Mouse (Mus musculus) intestine, embryonic 16.5 days (tissue): ENCODE results near the gene Uimc1. TPM values are rescaled to one million over a fixed set of nuclear protein-coding genes. Genes with fewer than 3 reads are reported as not detected.

ENCODE experiments used
- ATAC-seq: fragments of 200-750 bp; cut with Nextera tagmentation; 2 replicates; pipeline ENCODE4 v1.8.0; 2017; ENCODE audit warnings: moderate TSS enrichment, moderate library complexity
- H3K27ac ChIP-seq: fragments of 300-500 bp; sonication (generic); 2 replicates; pipeline ENCODE4 v1.5.1; 2014; ENCODE audit warnings: mild to moderate bottlenecking, low read length
- H3K27me3 ChIP-seq: fragments of 300-500 bp; sonication (generic); replicated peaks from 2 replicates; pipeline ENCODE4 v1.6.1; 2014; ENCODE audit warnings: low read length, control low read depth, mixed read lengths; ENCODE audit not compliant: control insufficient read depth, insufficient read depth
- H3K36me3 ChIP-seq: fragments of 300-500 bp; sonication (generic); 2 replicates; pipeline ENCODE4 v1.6.1; 2014; ENCODE audit warnings: low read length, control low read depth; ENCODE audit not compliant: control insufficient read depth, insufficient read depth
- H3K4me1 ChIP-seq: fragments of 300-500 bp; sonication (generic); 2 replicates; pipeline ENCODE4 v1.6.1; 2014; ENCODE audit warnings: low read length, control low read depth, mixed read lengths; ENCODE audit not compliant: control insufficient read depth, insufficient read depth
- H3K4me2 ChIP-seq: fragments of 300-500 bp; sonication (generic); 2 replicates; pipeline ENCODE4 v1.6.1; 2014; ENCODE audit warnings: low read depth, low read length, control low read depth
- H3K4me3 ChIP-seq: fragments of 300-500 bp; sonication (generic); 2 replicates; pipeline ENCODE4 v1.5.1; 2014; ENCODE audit warnings: mild to moderate bottlenecking, low read length
- H3K9ac ChIP-seq: fragments of 300-500 bp; sonication (generic); 2 replicates; pipeline ENCODE4 v1.6.1; 2014; ENCODE audit warnings: low read depth, low read length
- H3K9me3 ChIP-seq: fragments of 300-500 bp; sonication (generic); 2 replicates; pipeline ENCODE4 v1.6.1; 2016; ENCODE audit warnings: low read length, control low read depth; ENCODE audit not compliant: control insufficient read depth
- WGBS: fragments of 180-500 bp; shearing (Covaris S2); extraction: QIAGEN DNeasy Blood & Tissue Kit; methylation state at CpG from one replicate; pipeline ENCODE4 v1.1.7; 2014; 5-methylcytosine and 5-hydroxymethylcytosine counted together
- polyA plus RNA-seq: library from polyadenylated mRNA; unstranded; fragments of >200 nt; fragmentation: Nextera tagmentation; extraction: Ambion mirVana; gene quantifications from 2 replicates; pipeline ENCODE4 v1.2.1, GENCODE M21; 2015

Uimc1 gene
- polyA plus RNA-seq, 1 experiment from 2014 or later, result 20.8 TPM

DNA sequence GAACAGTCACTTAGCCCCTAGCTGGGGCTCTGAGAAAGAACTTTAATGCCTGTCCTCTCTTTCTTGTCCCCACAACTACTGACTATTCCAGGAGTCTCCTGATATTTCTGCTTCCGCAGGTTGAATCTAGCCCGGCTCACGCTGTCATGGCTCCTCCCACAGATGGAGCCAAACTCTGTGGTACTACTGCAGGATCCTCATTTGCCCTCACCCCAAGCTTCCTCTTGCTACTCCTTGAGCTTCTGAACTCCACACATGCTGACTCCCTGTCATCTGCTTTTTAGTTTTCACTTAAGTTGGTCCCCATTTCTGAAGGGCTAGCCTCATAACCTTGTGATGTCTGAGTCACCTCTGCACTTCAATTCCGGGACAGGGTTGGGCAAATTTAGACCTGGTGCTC is 80.0 kb downstream of the Uimc1 start:
- Histone ChIP-seq H3K4me1 (0 out of 2 replicates have a peak, but pooled peaks cover 6% of the 10 kb centered on the region), H3K4me2 (no peak overlapping the region), H3K36me3 (no peaks in the 10 kb centered on the region), H3K9ac (no peak overlapping the region), H3K9me3 (no peaks in the 10 kb centered on the region), H3K4me3 (no peak overlapping the region), H3K27me3 (no peaks in the 10 kb centered on the region), H3K27ac (no peak overlapping the region)
- WGBS, result 86% methylated on average over 4 of the region's 4 CpGs
- no peak for ATAC-seq

DNA sequence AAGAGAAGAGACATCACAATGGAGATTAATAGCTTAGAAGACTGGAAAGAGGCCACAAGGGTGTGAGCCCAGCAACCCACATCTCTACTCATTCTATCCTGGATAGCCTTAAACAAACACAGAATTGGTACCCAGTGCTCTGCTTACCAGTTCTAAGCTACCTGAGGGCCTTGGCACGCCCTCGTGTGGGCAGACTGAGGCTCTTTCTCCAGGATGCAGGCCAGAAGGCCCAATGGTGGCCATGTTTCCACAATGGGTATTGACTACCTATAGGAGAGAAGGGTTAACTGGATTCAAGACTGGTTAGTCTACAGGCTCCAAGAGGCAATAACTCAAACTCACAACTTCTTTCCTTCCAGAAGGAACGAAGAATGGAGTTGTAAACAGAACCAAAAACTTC is 80.9 kb downstream of the Uimc1 start:
- Histone ChIP-seq H3K9me3 (no peaks in the 10 kb centered on the region), H3K27ac (no peak overlapping the region), H3K4me1 (0 out of 2 replicates have a peak, but pooled peaks cover 6% of the 10 kb centered on the region), H3K4me3 (no peak overlapping the region), H3K36me3 (no peaks in the 10 kb centered on the region), H3K4me2 (no peak overlapping the region), H3K9ac (no peak overlapping the region), H3K27me3 (no peaks in the 10 kb centered on the region)
- 58% methylated on average over 3 of the region's 3 CpGs for WGBS
- ATAC-seq, result no peak

DNA sequence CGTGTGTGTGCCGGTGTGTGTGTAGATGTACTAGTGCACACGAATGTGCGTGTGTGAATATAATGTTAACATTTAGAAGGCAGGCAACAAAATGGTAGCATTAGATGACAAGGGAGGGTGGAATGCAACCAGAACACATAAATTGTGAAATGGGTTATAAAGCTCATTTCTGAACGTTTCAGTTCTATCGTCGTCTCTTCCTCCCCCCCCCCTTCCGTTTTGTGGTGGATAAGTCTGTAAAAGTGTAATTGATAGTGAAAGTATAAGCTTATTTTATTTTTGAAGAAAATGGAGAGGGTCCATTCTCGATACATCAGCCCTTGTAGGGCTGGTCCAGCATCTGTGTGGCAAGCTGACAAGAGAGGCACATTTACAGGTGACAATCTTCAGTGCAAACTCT is 81.4 kb downstream of the Uimc1 start:
- no peak overlapping the region for H3K27ac ChIP-seq
- H3K9ac ChIP-seq, result no peak overlapping the region
- no peak overlapping the region for H3K4me3 ChIP-seq
- H3K4me1 ChIP-seq, result 0 out of 2 replicates have a peak, but pooled peaks cover 6% of the 10 kb centered on the region
- no peak overlapping the region for H3K4me2 ChIP-seq
- no peak for ATAC-seq
- no peaks in the 10 kb centered on the region for H3K36me3 ChIP-seq
- H3K27me3 ChIP-seq, result no peaks in the 10 kb centered on the region
- WGBS, result 84% methylated on average over 9 of the region's 9 CpGs
- H3K9me3 ChIP-seq, result no peaks in the 10 kb centered on the region

DNA sequence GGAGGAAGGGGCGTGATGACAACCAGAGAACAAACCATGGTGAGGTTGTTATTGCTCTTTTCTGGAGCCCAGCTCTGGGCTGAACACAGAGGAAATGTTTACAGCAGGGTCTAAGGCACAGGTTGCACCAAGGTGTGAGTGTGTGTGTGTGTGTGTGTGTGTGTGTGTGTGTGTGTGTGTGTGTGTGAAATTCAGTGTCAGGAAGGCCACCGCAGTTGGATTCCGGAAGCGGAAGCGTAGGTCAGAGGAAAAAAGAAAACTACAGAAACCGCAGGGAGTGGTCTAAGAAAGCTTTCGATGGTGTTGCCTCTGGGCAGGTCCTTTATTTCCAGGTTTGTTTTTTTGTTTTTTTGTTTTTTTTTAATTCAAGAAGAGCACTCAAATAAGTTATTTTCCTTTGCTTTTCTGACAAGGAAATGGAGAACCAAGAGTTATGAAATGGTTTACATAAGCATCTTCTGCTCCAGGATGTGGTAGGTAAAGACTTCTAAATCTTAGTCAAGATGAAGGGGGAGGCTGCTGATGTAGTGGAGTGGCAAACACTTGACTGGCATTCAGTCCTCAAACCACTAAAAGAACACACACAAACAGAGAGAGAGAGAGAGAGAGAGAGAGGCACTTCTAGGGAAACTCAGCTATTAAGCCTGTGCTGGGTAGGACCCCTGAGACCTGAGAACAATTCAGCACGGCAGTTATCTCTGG is 82.1 kb downstream of the Uimc1 start:
- Histone ChIP-seq H3K4me3 (no peak overlapping the region), H3K9ac (no peak overlapping the region), H3K27me3 (no peaks in the 10 kb centered on the region), H3K4me2 (no peak overlapping the region), H3K36me3 (no peaks in the 10 kb centered on the region), H3K9me3 (no peaks in the 10 kb centered on the region), H3K27ac (no peak overlapping the region), H3K4me1 (0 out of 2 replicates have a peak, but pooled peaks cover 5% of the 10 kb centered on the region)
- WGBS, result 81% methylated on average over 8 of the region's 8 CpGs
- ATAC-seq, result no peak

DNA sequence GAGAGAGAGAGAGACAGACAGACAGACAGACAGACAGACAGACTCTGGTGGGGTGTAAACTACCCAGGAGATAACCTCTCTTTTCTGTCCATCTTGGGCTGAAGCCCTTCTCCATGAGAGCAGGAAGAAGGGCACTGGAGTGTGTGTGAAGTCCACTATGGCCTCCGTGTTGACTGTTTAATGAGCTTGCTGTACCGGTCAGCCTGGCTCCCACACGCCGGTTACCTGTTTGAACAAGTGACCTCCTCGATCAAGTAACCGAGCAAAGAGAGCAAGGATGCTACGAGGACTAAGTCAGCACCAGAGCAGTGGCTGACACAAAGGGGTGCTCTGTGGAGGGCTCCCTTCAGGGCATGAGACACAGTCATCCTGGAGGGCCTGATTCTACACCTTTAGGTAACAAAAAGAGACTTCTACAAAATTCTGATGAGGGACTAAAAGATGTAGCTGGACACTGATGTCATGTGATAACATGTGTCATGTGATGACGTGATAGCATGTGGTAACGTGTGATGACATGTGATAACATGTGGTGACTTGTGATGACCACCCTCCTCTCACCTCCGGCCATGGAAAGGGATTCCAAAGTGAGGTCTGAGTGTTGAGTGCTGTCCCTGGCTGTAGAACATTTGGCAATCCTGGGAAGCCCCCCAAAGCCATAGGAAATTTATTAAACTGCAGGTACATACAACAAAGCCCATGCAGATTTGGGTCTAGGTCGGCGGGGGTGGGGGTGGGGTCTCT is 82.8 kb downstream of the Uimc1 start:
- Histone ChIP-seq H3K36me3 (no peaks in the 10 kb centered on the region), H3K4me2 (no peak overlapping the region), H3K27ac (no peak overlapping the region), H3K27me3 (no peaks in the 10 kb centered on the region), H3K4me3 (no peak overlapping the region), H3K9me3 (no peaks in the 10 kb centered on the region), H3K9ac (no peak overlapping the region), H3K4me1 (no peaks in the 10 kb centered on the region)
- no peak for ATAC-seq
- 80% methylated on average over 12 of the region's 12 CpGs for WGBS

DNA sequence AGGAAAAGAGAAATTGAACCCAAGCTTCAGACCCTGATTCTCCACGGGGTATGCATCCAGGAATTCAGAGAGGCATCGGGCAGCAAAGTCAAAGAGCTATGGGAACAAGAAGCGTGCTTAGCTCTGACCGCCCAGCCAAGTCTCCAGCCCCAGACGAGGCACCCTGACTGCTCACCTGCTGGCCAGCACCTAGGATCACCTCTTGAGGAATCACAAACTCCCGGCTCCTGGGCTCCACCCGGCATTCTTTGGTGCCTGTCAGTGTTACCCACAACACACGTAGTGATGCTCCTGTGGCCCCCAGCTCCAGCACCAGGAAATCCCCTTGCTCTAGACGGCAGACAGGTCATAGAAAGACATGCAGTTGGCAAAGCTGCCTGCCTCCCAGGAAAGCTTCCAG is 85.6 kb downstream of the Uimc1 start:
- no peak overlapping the region for H3K9ac ChIP-seq
- no peak overlapping the region for H3K4me3 ChIP-seq
- H3K36me3 ChIP-seq, result no peaks in the 10 kb centered on the region
- no peak for ATAC-seq
- no peaks in the 10 kb centered on the region for H3K27me3 ChIP-seq
- 63% methylated on average over 9 of the region's 9 CpGs for WGBS
- no peak overlapping the region for H3K27ac ChIP-seq
- H3K9me3 ChIP-seq, result no peaks in the 10 kb centered on the region
- no peak overlapping the region for H3K4me2 ChIP-seq
- H3K4me1 ChIP-seq, result no peaks in the 10 kb centered on the region

DNA sequence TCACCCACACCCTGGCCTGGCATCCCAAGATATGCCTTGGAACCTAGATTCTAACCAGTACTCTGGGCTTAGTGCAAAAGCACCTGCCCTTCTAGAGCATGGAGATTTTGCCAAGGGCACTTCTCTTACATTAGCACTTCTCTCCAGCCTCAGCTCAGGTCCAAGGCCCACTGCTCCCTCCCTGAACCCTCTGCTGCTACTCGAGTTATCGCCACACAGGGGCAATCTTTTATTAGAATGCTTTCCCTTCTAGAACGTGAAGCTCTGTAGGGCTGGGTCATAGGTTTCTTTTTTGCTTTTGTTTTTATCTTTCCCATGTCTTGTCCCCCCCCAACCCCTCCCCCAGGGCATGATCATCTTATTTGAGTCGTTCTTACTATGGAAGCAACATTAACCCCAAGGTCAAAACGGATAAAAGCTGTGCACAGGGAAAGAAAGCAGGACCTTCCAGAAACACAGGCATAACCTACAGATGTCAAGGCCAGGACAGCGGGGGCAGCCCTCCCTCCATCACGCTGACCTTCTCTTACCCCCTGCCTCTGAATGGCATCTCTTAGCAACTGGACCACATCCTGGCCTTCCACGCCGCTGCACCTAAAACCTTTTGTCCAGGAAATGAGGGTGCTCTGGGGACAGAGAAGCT is 86.3 kb downstream of the Uimc1 start:
- Histone ChIP-seq H3K9me3 (no peaks in the 10 kb centered on the region), H3K27me3 (no peaks in the 10 kb centered on the region), H3K27ac (no peak overlapping the region), H3K4me1 (no peaks in the 10 kb centered on the region), H3K9ac (no peak overlapping the region), H3K36me3 (no peaks in the 10 kb centered on the region), H3K4me2 (no peak overlapping the region), H3K4me3 (no peak overlapping the region)
- no peak for ATAC-seq
- 21% methylated on average over 9 of the region's 9 CpGs for WGBS

DNA sequence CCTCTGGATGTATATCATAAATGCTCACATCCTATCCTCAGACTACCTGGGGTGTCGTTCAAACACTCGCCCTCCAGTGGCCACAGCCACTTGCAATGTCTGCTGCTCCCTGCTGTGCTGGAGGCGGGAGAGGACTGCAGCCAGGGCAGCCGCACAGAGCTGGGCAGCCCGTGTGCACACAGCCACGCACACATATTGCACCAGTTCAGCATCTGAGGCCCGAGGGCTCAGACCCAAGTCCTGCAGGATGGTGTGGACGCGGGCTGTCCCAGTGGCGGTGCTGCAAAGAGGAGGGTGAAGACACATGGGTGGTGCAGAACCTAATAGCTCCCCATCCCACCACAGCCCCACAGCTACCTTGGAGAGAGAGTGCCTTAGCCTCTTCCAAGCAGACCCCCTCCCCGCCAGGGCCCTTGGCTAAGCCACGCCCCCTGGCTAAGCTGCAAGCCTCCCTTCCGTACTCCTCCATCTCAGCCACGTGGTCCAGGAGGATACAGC is 88.1 kb downstream of the Uimc1 start:
- no peak for ATAC-seq
- no peak overlapping the region for H3K27ac ChIP-seq
- 3% methylated on average over 14 of the region's 14 CpGs for WGBS

DNA sequence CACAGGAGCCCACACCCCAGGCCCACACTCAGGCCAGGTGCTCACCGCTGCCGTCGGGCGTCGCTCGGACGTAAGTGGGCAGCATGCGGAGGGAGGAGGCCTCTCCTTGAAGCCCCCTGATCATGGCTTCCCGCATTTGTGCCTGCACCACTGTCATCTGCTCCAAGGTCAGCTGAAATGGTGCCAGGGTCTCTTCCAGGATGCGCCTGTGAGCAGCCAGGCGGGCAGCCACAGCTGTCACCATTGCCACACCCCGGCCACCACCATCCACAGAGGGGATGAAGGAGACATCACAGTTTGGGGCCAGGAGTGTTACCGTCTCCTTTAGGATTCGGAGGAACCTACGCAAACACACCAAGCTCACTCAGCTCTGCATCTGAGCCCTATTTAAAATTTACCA is 89.0 kb downstream of the Uimc1 start:
- no peaks in the 10 kb centered on the region for H3K9me3 ChIP-seq
- H3K27ac ChIP-seq, result no peak overlapping the region
- no peaks in the 10 kb centered on the region for H3K4me1 ChIP-seq
- H3K4me3 ChIP-seq, result no peak overlapping the region
- WGBS, result 84% methylated on average over 15 of the region's 15 CpGs
- no peaks in the 10 kb centered on the region for H3K36me3 ChIP-seq
- no peak overlapping the region for H3K4me2 ChIP-seq
- no peaks in the 10 kb centered on the region for H3K27me3 ChIP-seq
- ATAC-seq, result no peak
- H3K9ac ChIP-seq, result no peak overlapping the region

More for the DNA sequence above, 88.1 kb downstream of the Uimc1 start:
- Histone ChIP-seq H3K27me3 (no peaks in the 10 kb centered on the region), H3K4me2 (no peak overlapping the region), H3K9ac (no peak overlapping the region), H3K9me3 (no peaks in the 10 kb centered on the region), H3K4me3 (no peak overlapping the region), H3K4me1 (no peaks in the 10 kb centered on the region), H3K36me3 (no peaks in the 10 kb centered on the region)
